Mouse (Mus musculus) pancreas, adult 10 weeks (tissue): ENCODE measurements around the gene Adora2b. TPM values are rescaled to one million over a fixed set of nuclear protein-coding genes. Genes with fewer than 3 reads are reported as not detected.

Source experiments
- polyA plus RNA-seq: library from polyadenylated mRNA; stranded (reverse); fragments of 350-450 nt; fragmentation: Illumina TruSeq; extraction: RNeasy Lipid Tissue Mini Kit (QIAGEN cat#74804); gene quantifications from one replicate; pipeline ENCODE4 v1.2.3, GENCODE M21; 2015; ENCODE audit warnings: low read depth, low replicate concordance; ENCODE audit not compliant: insufficient read depth

The Adora2b gene
- polyA plus RNA-seq: 1.0 TPM

GRCm38 (mm10) chr11:62248401-62249244 lies at the start of gene Adora2b:
Gene Adora2b (plus strand): TSS chr11:62248984.

GRCm38 (mm10) chr11:62280675-62281600 lies 32.2 kb downstream of the Adora2b start, which contains the start of the genes Zswim7 and Ttc19:
Gene Zswim7 (minus strand): TSS chr11:62281375.
Gene Ttc19 (plus strand): TSS chr11:62281473.

Other genes with a start within 250 kb of the Adora2b start
- gene Zswim7, start 32.4 kb downstream of the Adora2b start, polyA plus RNA-seq: 5.2 TPM
- 6.2 TPM for gene Ttc19, start 32.5 kb downstream of the Adora2b start, polyA plus RNA-seq
- gene Pigl, start 209.5 kb downstream of the Adora2b start, polyA plus RNA-seq: 2.0 TPM
- gene Ncor1, start 209.6 kb downstream of the Adora2b start, polyA plus RNA-seq: 30.6 TPM